Mouse (Mus musculus) G1E (cell line): ENCODE results near the gene Mcm3.

Source experiments
- CTCF ChIP-seq: IDR thresholded peaks from 2 replicates; pipeline ENCODE4 v1.5.1; 2012; ENCODE audit warnings: low read depth, low read length, inconsistent platforms, mixed read lengths
- GATA1 ChIP-seq: IDR thresholded peaks from 2 replicates; pipeline ENCODE4 v1.6.1; 2012; ENCODE audit warnings: borderline replicate concordance, low read length, inconsistent platforms, mixed read lengths
- GATA2 ChIP-seq: IDR thresholded peaks from 2 replicates; pipeline ENCODE4 v1.6.1; 2012; ENCODE audit warnings: low read depth, low read length, inconsistent platforms, borderline replicate concordance
- POLR2AphosphoS5 ChIP-seq: IDR thresholded peaks from 2 replicates; pipeline ENCODE4 v1.6.1; 2012; ENCODE audit warnings: low read depth, low read length, inconsistent platforms; ENCODE audit not compliant: insufficient replicate concordance

DNA sequence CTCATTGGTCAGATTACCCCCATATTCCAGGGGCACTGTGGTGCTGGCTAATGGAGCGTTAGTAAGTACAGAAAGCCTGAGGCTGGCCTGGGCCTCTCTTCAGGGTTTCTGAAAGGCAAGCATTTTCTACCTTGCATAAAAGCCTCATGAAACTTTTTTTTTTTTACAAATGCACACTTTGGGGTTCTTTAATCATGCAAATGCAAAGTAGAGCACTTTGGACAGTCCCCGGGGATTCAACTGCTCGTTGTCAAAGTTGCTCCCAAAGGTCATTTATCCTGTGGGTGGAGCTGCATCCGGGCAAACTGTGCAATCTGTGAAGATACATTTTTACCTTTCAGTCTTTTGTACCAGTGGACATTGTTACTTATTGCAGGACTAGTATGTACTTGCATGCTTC, 58.7 kb downstream of the Mcm3 start:
- TF ChIP-seq CTCF (no peak), GATA1 (no peak), GATA2 (no peak), POLR2AphosphoS5 (no peak)
